Mouse (Mus musculus) lung, embryonic 15.5 days (tissue): ENCODE results near the gene Gm11146. TPM values are rescaled to one million over a fixed set of nuclear protein-coding genes. Genes with fewer than 3 reads are reported as not detected.

ENCODE experiments used
- ATAC-seq: fragments of 200-750 bp; cut with Nextera tagmentation; 2 replicates; pipeline ENCODE4 v1.8.0; 2017; ENCODE audit warnings: moderate number of reproducible peaks, borderline replicate concordance; ENCODE audit not compliant: low FRiP score, low TSS enrichment; ENCODE audit errors: extremely low read depth
- H3K27ac ChIP-seq: fragments of 300-500 bp; sonication (generic); 2 replicates; pipeline ENCODE4 v1.5.1; 2015; ENCODE audit warnings: moderate library complexity, mild to moderate bottlenecking, inconsistent platforms
- H3K27me3 ChIP-seq: fragments of 300-500 bp; sonication (generic); 2 replicates; pipeline ENCODE4 v1.6.1; 2015; ENCODE audit warnings: inconsistent platforms
- H3K36me3 ChIP-seq: fragments of 300-500 bp; sonication (generic); 2 replicates; pipeline ENCODE4 v1.6.1; 2015; ENCODE audit warnings: inconsistent platforms
- H3K4me1 ChIP-seq: fragments of 300-500 bp; sonication (generic); 2 replicates; pipeline ENCODE4 v1.6.1; 2015; ENCODE audit warnings: inconsistent platforms
- H3K4me2 ChIP-seq: fragments of 300-500 bp; sonication (generic); 2 replicates; pipeline ENCODE4 v1.6.1; 2015; ENCODE audit warnings: inconsistent platforms, mild to moderate bottlenecking, moderate library complexity
- H3K4me3 ChIP-seq: fragments of 300-500 bp; sonication (generic); 2 replicates; pipeline ENCODE4 v1.5.1; 2015; ENCODE audit warnings: mild to moderate bottlenecking, inconsistent platforms
- H3K9ac ChIP-seq: fragments of 300-500 bp; sonication (generic); 2 replicates; pipeline ENCODE4 v1.6.1; 2015; ENCODE audit warnings: inconsistent platforms
- H3K9me3 ChIP-seq: fragments of 300-500 bp; sonication (generic); 2 replicates; pipeline ENCODE4 v1.6.1; 2016; ENCODE audit warnings: inconsistent platforms
- WGBS: fragments of 180-500 bp; shearing (Covaris S2); methylation state at CpG from one replicate; pipeline ENCODE4 v1.1.7; 2015; 5-methylcytosine and 5-hydroxymethylcytosine counted together
- polyA plus RNA-seq: library from polyadenylated mRNA; unstranded; fragments of >200 nt; fragmentation: Nextera tagmentation; extraction: Ambion mirVana; gene quantifications from 2 replicates; pipeline ENCODE4 v1.2.1, GENCODE M21; 2015

The Gm11146 gene
- polyA plus RNA-seq = not detected in 2 replicates

GRCm38 (mm10) chr16:77601994-77602393, at the start of gene Gm11146:
Gene Gm11146 (minus strand): TSS chr16:77602094.
- ATAC-seq = no peak
- H3K4me3 ChIP-seq = no peak within 1 kb of the TSS
- H3K9ac ChIP-seq = no peak within 1 kb of the TSS
- H3K4me1 ChIP-seq = no peaks in the 10 kb centered on the region
- no peaks in the 10 kb centered on the region for H3K9me3 ChIP-seq
- H3K4me2 ChIP-seq = no peak within 1 kb of the TSS
- no peaks in the 10 kb centered on the region for H3K36me3 ChIP-seq
- no peak within 1 kb of the TSS for H3K27ac ChIP-seq
- H3K27me3 ChIP-seq = no peaks in the 10 kb centered on the region
- WGBS = 56% methylated on average over 1 of the region's 1 CpGs

GRCm38 (mm10) chr16:77650596-77650995, 48.7 kb upstream of the Gm11146 start:
- no peak overlapping the region for H3K27ac ChIP-seq
- no peaks in the 10 kb centered on the region for H3K27me3 ChIP-seq
- H3K36me3 ChIP-seq = no peaks in the 10 kb centered on the region
- no peak overlapping the region for H3K9ac ChIP-seq
- no peaks in the 10 kb centered on the region for H3K9me3 ChIP-seq
- ATAC-seq = no peak
- 66% methylated on average over 1 of the region's 1 CpGs for WGBS
- no peak overlapping the region for H3K4me3 ChIP-seq
- no peaks in the 10 kb centered on the region for H3K4me1 ChIP-seq
- H3K4me2 ChIP-seq = no peak overlapping the region

- no peaks in the 10 kb centered on the region for H3K36me3 ChIP-seq
- WGBS = 71% methylated on average over 2 of the region's 2 CpGs
- H3K27ac ChIP-seq = no peak overlapping the region
Observed at GRCm38 (mm10) chr16:77649006-77649405, 47.1 kb upstream of the Gm11146 start.

GRCm38 (mm10) chr16:77648181-77648580, 46.3 kb upstream of the Gm11146 start:
- Histone ChIP-seq H3K9ac (no peak overlapping the region), H3K36me3 (no peaks in the 10 kb centered on the region), H3K4me3 (no peak overlapping the region), H3K4me2 (no peak overlapping the region), H3K4me1 (no peaks in the 10 kb centered on the region), H3K27me3 (no peaks in the 10 kb centered on the region), H3K9me3 (no peaks in the 10 kb centered on the region), H3K27ac (no peak overlapping the region)
- 32% methylated on average over 2 of the region's 2 CpGs for WGBS
- ATAC-seq = no peak

More at GRCm38 (mm10) chr16:77649006-77649405, 47.1 kb upstream of the Gm11146 start:
- Histone ChIP-seq H3K27me3 (no peaks in the 10 kb centered on the region), H3K4me2 (no peak overlapping the region), H3K4me1 (no peaks in the 10 kb centered on the region), H3K9ac (no peak overlapping the region), H3K4me3 (no peak overlapping the region), H3K9me3 (no peaks in the 10 kb centered on the region)
- ATAC-seq = no peak

- WGBS = 83% methylated on average over 7 of the region's 7 CpGs
- no peak for ATAC-seq
- Histone ChIP-seq H3K27ac (no peak overlapping the region), H3K4me2 (no peak overlapping the region), H3K9me3 (no peaks in the 10 kb centered on the region), H3K4me3 (no peak overlapping the region), H3K4me1 (no peaks in the 10 kb centered on the region), H3K27me3 (no peaks in the 10 kb centered on the region), H3K9ac (no peak overlapping the region), H3K36me3 (no peaks in the 10 kb centered on the region)
Observed at GRCm38 (mm10) chr16:77646146-77646545, 44.3 kb upstream of the Gm11146 start.

GRCm38 (mm10) chr16:77644976-77645375, 43.1 kb upstream of the Gm11146 start:
- WGBS = 48% methylated on average over 1 of the region's 1 CpGs
- H3K9me3 ChIP-seq = no peaks in the 10 kb centered on the region
- H3K27me3 ChIP-seq = no peaks in the 10 kb centered on the region
- H3K9ac ChIP-seq = no peak overlapping the region
- no peak overlapping the region for H3K4me3 ChIP-seq
- no peaks in the 10 kb centered on the region for H3K4me1 ChIP-seq
- no peak overlapping the region for H3K27ac ChIP-seq
- no peaks in the 10 kb centered on the region for H3K36me3 ChIP-seq
- ATAC-seq = no peak
- H3K4me2 ChIP-seq = no peak overlapping the region

- Histone ChIP-seq H3K9me3 (no peaks in the 10 kb centered on the region), H3K9ac (peak overlapping the region; percentile 35), H3K36me3 (no peaks in the 10 kb centered on the region), H3K4me1 (no peaks in the 10 kb centered on the region), H3K27ac (peak overlapping the region; percentile 44; the same call in 1 of the 2 replicates), H3K27me3 (no peaks in the 10 kb centered on the region), H3K4me3 (peak overlapping the region; percentile 52), H3K4me2 (peak overlapping the region; percentile 86)
- ATAC-seq = peak; percentile 75; the same call in 1 of the 2 replicates
- 3% methylated on average over 31 of the region's 31 CpGs for WGBS
Observed at GRCm38 (mm10) chr16:77643871-77644720, 42.2 kb upstream of the Gm11146 start.

GRCm38 (mm10) chr16:77643036-77643870, 41.4 kb upstream of the Gm11146 start:
- Histone ChIP-seq H3K4me1 (no peaks in the 10 kb centered on the region), H3K9ac (peak overlapping the region; percentile 35; the same call in 1 of the 2 replicates), H3K9me3 (no peaks in the 10 kb centered on the region), H3K4me2 (peak overlapping the region; percentile 86), H3K4me3 (peak overlapping the region; percentile 52), H3K36me3 (no peaks in the 10 kb centered on the region), H3K27ac (no peak overlapping the region; the same call in none of the 2 replicates), H3K27me3 (no peaks in the 10 kb centered on the region)
- WGBS = 75% methylated on average over 14 of the region's 14 CpGs
- ATAC-seq = no peak

- H3K27me3 ChIP-seq = no peaks in the 10 kb centered on the region
- no peaks in the 10 kb centered on the region for H3K9me3 ChIP-seq
- H3K4me2 ChIP-seq = no peak overlapping the region
- H3K27ac ChIP-seq = peak overlapping the region; percentile 11; the same call in 1 of the 2 replicates
- H3K4me3 ChIP-seq = no peak overlapping the region
- no peaks in the 10 kb centered on the region for H3K4me1 ChIP-seq
- H3K36me3 ChIP-seq = no peaks in the 10 kb centered on the region
- 35% methylated on average over 6 of the region's 6 CpGs for WGBS
- no peak overlapping the region for H3K9ac ChIP-seq
- ATAC-seq = peak; percentile 81; the same call in 1 of the 2 replicates
Observed at GRCm38 (mm10) chr16:77636497-77636896, 34.6 kb upstream of the Gm11146 start.

- H3K4me2 ChIP-seq = no peak overlapping the region
- no peak overlapping the region for H3K9ac ChIP-seq
- no peak overlapping the region for H3K27ac ChIP-seq
- H3K36me3 ChIP-seq = no peaks in the 10 kb centered on the region
- 85% methylated on average over 6 of the region's 6 CpGs for WGBS
- ATAC-seq = no peak
- no peak overlapping the region for H3K4me3 ChIP-seq
- H3K4me1 ChIP-seq = no peaks in the 10 kb centered on the region
- no peaks in the 10 kb centered on the region for H3K27me3 ChIP-seq
- H3K9me3 ChIP-seq = no peaks in the 10 kb centered on the region
Observed at GRCm38 (mm10) chr16:77632315-77632881, 30.5 kb upstream of the Gm11146 start.

GRCm38 (mm10) chr16:77622681-77623080, 20.8 kb upstream of the Gm11146 start:
- Histone ChIP-seq H3K9me3 (no peaks in the 10 kb centered on the region), H3K4me1 (no peaks in the 10 kb centered on the region), H3K4me3 (no peak overlapping the region), H3K27ac (no peak overlapping the region), H3K9ac (no peak overlapping the region), H3K36me3 (no peaks in the 10 kb centered on the region), H3K27me3 (no peaks in the 10 kb centered on the region), H3K4me2 (no peak overlapping the region)
- WGBS = 56% methylated on average over 5 of the region's 5 CpGs
- no peak for ATAC-seq
